Mouse (Mus musculus): Measurements from ENCODE around the gene Olfr839-ps1.

The Olfr839-ps1 gene

GRCm38 (mm10) chr9:19177212-19177611, at the start of gene Olfr839-ps1:
Olfr839-ps1 (minus strand) TSS chr9:19177312.
- DNase-seq (ENCODE audit: low spot score in 2 of 2): no peak

DNA sequence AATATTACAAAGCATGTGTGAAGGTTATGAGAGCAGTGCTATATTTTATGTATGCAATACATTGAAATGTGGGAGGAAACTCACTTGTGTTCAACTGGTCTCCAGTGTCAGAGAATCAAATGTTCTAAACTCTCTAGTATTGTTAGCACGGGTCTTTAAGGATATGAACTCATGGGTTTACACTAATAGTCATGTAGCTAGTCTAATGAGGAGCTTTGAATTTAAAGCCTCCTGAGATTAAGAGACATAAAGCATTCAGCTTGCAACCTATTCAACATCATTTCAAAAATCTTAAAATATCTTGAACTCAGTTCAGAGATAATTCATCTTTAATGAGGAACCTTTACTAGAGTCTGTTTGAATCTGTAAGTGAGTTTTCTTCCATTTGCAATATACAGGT, 41.1 kb downstream of the Olfr839-ps1 start, which contains the start of gene Olfr837:
Gene Olfr837, plus strand, starts transcription at position 301 of the 400 bp plus-strand sequence.
- DNase-seq (ENCODE audit: low spot score in 2 of 2): no peak

GRCm38 (mm10) chr9:19120082-19120481, 57.0 kb downstream of the Olfr839-ps1 start, which contains the start of gene Olfr836:
Olfr836 (plus strand) TSS chr9:19120382.
- no peak for DNase-seq (ENCODE audit: low spot score in 2 of 2)
